Mouse (Mus musculus) regulatory T cell (primary cell): ENCODE data around the gene Dlg2.

Source experiments
- in situ Hi-C: fragments of 300-600 bp; cut with MboI, MseI; formaldehyde crosslinking; loops from one replicate; pipeline ENCODE4 v1.15.1; 2025; ENCODE audit warnings: high pct_unique_total_duplicates

The Dlg2 gene

GRCm38 (mm10) chr7:92044966-92045365 lies 1568.5 kb downstream of the Dlg2 start:
- in situ Hi-C loops, result no loop called here

GRCm38 (mm10) chr7:92047271-92047670 lies 1570.8 kb downstream of the Dlg2 start:
- in situ Hi-C loops, result no loop called here

- in situ Hi-C loops, result no loop called here
Measured at GRCm38 (mm10) chr7:92048876-92049275, 1572.4 kb downstream of the Dlg2 start.

- in situ Hi-C loops, result no loop called here
Measured at GRCm38 (mm10) chr7:92066851-92067250, 1590.4 kb downstream of the Dlg2 start.

GRCm38 (mm10) chr7:92087429-92087828 lies 1611.0 kb downstream of the Dlg2 start:
- in situ Hi-C loops, result no loop called here

GRCm38 (mm10) chr7:92093860-92094259 lies 1617.4 kb downstream of the Dlg2 start:
- in situ Hi-C loops, result no loop called here

GRCm38 (mm10) chr7:92095198-92095597 lies 1618.7 kb downstream of the Dlg2 start:
- in situ Hi-C loops, result no loop called here

GRCm38 (mm10) chr7:92100847-92101246 lies 1624.4 kb downstream of the Dlg2 start:
- in situ Hi-C loops, result loop anchor here (10.0 to 25.0 kb wide), 2 partner anchors 764 to 861 kb away; no protein-coding TSS in a partner anchor

GRCm38 (mm10) chr7:92102892-92103543 lies 1626.5 kb downstream of the Dlg2 start:
- in situ Hi-C loops, result loop anchor here (10.0 to 25.0 kb wide), 2 partner anchors 762 to 859 kb away; no protein-coding TSS in a partner anchor

GRCm38 (mm10) chr7:92105477-92105876 lies 1629.0 kb downstream of the Dlg2 start:
- in situ Hi-C loops, result loop anchor here (5.0 to 25.0 kb wide), 3 partner anchors 442 to 857 kb away; no protein-coding TSS in a partner anchor

GRCm38 (mm10) chr7:92105956-92106355 lies 1629.5 kb downstream of the Dlg2 start:
- in situ Hi-C loops, result loop anchor here (5.0 to 25.0 kb wide), 3 partner anchors 441 to 856 kb away; no protein-coding TSS in a partner anchor

- in situ Hi-C loops, result loop anchor here (25.0 kb wide), 1 partner anchor 849 kb away; no protein-coding TSS in a partner anchor
Measured at GRCm38 (mm10) chr7:92113065-92113464, 1636.6 kb downstream of the Dlg2 start.

GRCm38 (mm10) chr7:92115237-92115871 lies 1638.9 kb downstream of the Dlg2 start:
- in situ Hi-C loops, result loop anchor here (25.0 kb wide), 1 partner anchor 847 kb away; no protein-coding TSS in a partner anchor

GRCm38 (mm10) chr7:92123276-92123675 lies 1646.8 kb downstream of the Dlg2 start:
- in situ Hi-C loops, result loop anchor here (25.0 kb wide), 1 partner anchor 839 kb away; no protein-coding TSS in a partner anchor

GRCm38 (mm10) chr7:92125886-92126285 lies 1649.4 kb downstream of the Dlg2 start:
- in situ Hi-C loops, result no loop called here

GRCm38 (mm10) chr7:92134301-92134700 lies 1657.8 kb downstream of the Dlg2 start:
- in situ Hi-C loops, result no loop called here

GRCm38 (mm10) chr7:92135624-92136023 lies 1659.2 kb downstream of the Dlg2 start:
- in situ Hi-C loops, result no loop called here

GRCm38 (mm10) chr7:92140051-92140817 lies 1663.8 kb downstream of the Dlg2 start:
- in situ Hi-C loops, result no loop called here

- in situ Hi-C loops, result no loop called here
Measured at GRCm38 (mm10) chr7:92147499-92147898, 1671.0 kb downstream of the Dlg2 start.

GRCm38 (mm10) chr7:92150768-92151167 lies 1674.3 kb downstream of the Dlg2 start:
- in situ Hi-C loops, result no loop called here

- in situ Hi-C loops, result no loop called here
Measured at GRCm38 (mm10) chr7:92154603-92155002, 1678.1 kb downstream of the Dlg2 start.

- in situ Hi-C loops, result no loop called here
Measured at GRCm38 (mm10) chr7:92163150-92163549, 1686.7 kb downstream of the Dlg2 start.
